Mouse (Mus musculus): ENCODE data around the gene Arhgap42.

DNA sequence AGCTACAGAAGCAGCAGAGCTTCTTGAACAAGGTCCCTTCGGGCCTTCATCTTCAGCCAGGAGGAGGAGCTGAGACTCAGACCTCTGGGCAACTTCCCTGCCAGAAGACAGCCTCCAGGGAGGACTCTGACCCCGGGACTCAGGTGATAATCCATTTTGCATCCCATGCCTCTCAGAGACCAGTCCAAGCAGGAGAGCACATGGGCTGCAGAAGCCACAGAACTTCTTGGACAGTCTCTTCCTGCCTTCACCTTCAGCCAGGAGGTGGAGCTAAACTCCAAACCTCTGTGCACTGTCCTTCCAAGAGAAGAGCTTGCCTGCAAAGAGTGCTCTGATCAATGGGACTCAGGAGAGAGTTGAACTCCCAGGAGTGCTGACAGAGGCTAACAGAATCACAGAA is 155.5 kb downstream of the Arhgap42 start:
- TF ChIP-seq POLR2A (IDR thresholded peaks at IDR 0.05; ENCODE audit: insufficient read depth, low read length) (no peak), CTCF (IDR thresholded peaks at IDR 0.05; ENCODE audit: low read depth, low read length) (no peak)

Data from ES-Bruce4 (cell line).